Mouse (Mus musculus) embryo, embryonic 10.5 days (tissue): ENCODE results near the gene Slc46a2.

Source experiments
- DNase-seq: peaks from one replicate; pipeline ENCODE4 v3.0.0-alpha.2; 2015; ENCODE audit warnings: low spot score

The Slc46a2 gene

DNA sequence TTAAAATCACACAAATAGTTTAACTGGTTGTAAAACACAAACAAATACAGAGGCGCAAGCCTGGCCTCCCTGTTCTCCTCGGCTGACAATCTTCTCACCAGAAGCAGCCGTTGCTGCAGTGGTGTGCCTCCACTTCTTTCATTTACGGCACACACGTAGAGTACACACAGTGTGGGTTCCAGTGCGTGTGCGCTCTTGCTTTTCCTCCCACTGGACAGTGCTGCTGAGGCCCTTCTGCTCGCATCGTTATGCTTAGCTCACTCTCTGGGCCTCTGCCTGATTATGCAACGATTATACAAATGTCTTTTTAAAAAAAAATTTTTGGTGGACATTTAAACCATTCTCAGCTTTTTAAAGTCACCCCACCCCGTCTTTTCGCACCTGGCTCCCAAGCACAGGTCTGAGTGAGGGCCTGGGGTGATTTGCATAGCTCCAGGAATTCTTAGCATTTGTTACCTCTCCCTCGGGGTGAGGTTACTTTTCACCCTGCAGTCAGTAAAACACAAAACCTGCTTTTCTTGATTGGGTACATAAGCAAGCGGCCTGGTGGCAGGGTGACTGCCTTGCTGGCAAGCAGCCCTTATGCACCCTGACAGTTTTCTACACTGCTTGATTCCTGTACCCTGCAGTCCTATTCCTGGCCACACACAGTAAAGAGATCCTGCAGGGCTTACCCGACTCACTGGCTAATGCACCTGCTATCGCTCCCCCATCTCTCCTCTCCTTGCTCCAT is 55.0 kb downstream of the Slc46a2 start:
- DNase-seq = peak; percentile 6
